Mouse (Mus musculus) spleen, embryonic (tissue): ENCODE data around the gene Hhatl.

Experiments used
- CTCF ChIA-PET: fragments of 350-600 bp; sonication (Branson Sonifier 250); formaldehyde crosslinking; loops from one replicate; lab custom pipeline; 2022; lab: Charles Lee

The Hhatl gene

GRCm38 (mm10) chr9:121791757-121792521 is at the start of gene Hhatl:
Gene Hhatl (minus strand): TSS chr9:121792507.
- CTCF ChIA-PET, result no interaction called here

GRCm38 (mm10) chr9:121839622-121839965 is 47.3 kb upstream of the Hhatl start:
- CTCF ChIA-PET, result no interaction called here

GRCm38 (mm10) chr9:121838829-121839621 is 46.7 kb upstream of the Hhatl start, which contains the start of gene Ccdc13:
Gene Ccdc13 (minus strand): TSS chr9:121839461.
- CTCF ChIA-PET, result no interaction called here

GRCm38 (mm10) chr9:121838008-121838407 is 45.7 kb upstream of the Hhatl start:
- CTCF ChIA-PET, result no interaction called here

DNA sequence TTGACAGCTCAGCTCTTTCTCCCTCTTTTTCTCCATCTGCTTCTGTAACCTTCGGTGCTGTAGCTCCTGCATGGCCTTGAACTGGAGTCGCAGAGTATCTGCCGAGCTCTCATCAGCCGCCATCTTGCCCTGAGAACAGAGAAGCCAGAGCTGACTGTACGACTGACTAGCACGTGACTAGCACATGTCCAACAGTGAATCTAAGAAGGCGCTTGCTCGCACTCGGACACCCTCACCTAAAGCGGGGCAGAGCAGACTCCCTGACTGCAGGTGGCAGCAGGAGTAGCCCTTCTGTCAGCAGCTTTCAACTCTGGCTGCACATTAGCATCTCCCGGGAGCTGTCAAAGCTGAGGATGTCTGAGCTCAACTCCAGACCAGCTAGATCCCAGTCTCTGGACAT is 41.5 kb upstream of the Hhatl start:
- CTCF ChIA-PET, result no interaction called here

- CTCF ChIA-PET, result no interaction called here
Measured at GRCm38 (mm10) chr9:121830956-121831293, 38.6 kb upstream of the Hhatl start.

DNA sequence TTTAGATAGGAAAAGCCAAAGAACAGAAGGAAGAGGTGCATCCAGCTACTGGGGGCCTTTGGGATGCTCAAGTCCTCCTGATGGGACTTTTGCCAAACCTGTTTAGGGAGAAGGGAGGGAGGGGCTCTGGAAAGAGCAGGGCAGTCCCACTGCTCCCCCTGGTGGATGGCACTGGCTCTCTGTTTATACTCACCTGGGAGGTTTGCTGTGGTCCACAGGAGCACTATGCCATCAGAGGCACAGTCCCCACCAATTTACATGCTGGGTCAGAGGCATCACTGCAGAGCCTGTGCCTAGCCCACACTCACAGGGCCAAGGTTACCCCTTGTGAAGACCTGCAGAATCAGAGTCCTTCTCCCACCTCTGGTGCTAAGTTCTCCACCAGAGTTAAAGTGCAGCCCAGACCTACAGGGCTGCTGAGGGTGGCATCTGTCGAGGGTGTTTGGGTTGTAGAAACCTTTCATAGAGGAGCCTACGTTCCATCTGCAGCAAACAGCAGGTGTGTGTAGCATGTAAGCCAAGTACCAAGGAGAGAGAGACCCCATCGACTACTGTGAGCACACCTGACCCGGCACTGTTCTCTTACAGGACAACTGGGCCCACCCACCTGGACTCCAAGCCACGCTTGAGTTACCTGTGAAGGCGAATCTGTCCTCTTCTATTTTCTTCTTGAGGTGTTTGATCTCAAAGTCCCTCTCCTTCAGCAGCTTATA is 38.1 kb upstream of the Hhatl start:
- CTCF ChIA-PET, result no interaction called here

- CTCF ChIA-PET, result no interaction called here
Measured at GRCm38 (mm10) chr9:121829270-121829992, 37.1 kb upstream of the Hhatl start.

DNA sequence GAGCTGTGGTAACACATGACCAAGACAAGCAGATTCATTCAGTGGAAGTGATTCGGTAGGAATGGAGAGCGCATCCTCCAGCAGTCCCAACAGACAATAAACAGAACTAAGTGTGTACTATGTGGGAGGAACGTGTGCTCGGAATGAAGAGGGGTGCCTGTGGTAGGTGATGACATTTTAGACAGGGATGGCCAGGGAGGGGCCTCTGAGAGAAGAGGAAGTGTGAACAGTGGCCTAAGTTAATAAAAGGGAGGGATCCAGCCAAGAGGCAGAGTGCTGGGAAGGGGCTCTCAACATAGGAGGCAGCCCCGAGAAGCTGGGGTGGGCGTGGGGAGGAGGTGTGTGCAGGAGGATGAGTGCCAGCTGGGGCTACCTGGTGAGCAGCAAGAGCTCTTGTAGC is 36.0 kb upstream of the Hhatl start:
- CTCF ChIA-PET, result interaction anchor here (0.7 kb wide), 1 partner anchor 172 kb away, joined by 3 read pairs; no protein-coding TSS in a partner anchor

DNA sequence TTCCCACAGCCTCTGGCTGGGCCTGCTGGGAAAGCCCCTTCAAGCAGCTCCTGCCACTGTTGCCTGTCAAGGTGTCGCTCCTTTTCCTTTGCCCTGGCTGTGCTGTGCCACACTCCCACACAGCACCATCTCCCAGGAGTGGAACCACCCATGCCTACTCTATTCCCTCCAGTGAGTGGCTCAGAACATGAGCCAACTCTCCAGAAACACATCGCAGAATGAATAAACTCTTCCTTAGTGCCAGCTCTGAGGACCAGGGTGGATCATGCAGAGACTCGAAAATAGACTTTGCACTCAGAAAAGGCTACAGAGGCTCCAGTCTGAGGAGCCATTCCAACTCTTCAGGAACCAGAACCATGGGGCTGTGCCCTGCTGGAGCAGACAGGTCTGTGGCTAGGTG is 34.0 kb upstream of the Hhatl start:
- CTCF ChIA-PET, result no interaction called here

DNA sequence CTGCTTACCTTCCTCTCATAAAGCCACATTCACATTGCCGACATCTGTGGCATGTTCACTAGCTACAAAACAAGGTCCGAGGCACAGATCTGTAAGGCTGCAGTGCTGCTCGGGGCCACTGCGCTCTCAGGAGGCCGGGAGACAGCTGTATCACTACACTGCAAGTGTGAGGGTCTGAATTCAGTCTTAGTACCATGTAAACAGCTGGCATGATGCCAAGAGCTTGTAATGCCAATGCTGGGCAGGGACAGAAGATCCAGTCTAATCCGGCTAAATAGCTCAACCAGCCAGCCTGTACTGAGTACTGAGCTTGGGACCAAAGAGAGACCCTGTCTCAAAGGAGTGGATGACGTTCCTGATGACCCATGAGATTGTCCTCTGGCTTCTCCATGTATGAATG is 31.7 kb upstream of the Hhatl start:
- CTCF ChIA-PET, result no interaction called here

DNA sequence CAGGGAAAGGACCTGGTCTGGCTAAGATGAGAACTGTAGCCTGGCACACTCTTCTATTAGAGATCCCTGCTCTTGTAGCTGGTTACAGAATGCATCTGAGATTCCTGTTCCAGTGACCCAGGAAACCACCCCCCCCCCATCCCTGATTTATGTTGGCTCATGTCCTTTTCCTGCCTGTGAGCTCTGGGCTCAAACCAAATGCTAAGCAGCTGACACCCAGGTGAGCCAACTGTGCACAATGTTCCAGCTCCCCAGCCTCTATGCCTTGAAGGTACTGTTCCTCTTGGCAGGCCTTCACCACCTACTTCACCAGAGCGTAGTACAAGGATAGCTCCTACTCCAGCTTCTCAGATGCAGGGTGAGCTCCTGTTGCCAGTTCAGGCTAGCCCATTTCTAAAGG is 30.7 kb upstream of the Hhatl start:
- CTCF ChIA-PET, result no interaction called here

DNA sequence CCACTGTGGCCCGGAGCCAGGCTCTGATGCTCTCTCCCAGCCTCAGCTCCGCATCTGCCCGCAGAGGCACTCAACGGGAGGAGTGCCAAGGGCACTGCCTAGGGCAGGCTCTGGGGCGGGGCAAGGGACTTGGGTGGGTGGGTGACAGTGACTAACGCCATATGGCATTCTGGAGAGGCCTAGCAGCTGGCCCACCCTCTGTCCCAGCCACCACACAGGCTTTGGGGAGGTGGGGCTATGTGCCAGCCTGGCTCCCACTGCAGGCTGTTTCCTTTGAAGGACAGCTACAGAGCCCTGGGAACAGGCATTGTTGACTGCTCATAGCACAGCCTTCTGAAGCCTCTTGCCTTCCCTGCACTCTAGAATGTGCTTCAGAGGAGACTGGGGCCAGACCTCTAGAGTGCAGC is 30.3 kb upstream of the Hhatl start:
- CTCF ChIA-PET, result no interaction called here

GRCm38 (mm10) chr9:121820765-121821164 is 28.5 kb upstream of the Hhatl start:
- CTCF ChIA-PET, result no interaction called here

DNA sequence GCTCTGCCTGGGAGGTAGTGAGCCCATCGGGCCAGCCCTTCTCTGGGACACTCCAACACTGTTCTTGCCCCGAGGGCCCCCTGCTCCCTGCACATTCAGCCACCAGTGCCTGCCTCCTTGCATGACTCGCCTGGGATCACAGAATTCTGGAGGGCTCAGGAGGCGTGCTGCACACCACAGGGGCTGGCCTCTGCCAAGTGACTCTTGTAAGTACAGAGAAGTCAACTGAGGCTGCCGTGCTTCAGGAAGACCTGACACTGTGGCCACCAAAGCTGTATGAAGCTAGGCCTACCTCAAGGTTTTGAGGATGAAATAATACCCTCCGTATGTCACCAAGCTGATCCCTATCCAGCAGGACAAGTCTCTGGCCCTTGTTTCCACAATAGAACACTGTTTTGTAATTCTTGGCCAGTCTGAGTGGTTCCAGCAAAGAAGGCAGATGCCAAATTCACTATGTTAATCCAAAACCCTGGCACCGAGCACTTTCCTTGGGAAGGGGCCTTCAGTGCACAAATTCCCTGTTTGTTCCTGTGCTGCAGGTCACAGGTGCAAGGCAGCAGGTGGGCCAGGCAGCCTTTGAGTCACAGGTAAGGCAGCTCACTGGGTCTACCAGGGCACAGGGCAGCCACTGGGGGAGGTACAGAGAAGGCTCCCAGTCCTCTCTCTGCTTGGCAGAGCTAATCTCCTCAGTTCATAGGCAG is 27.6 kb upstream of the Hhatl start:
- CTCF ChIA-PET, result no interaction called here

DNA sequence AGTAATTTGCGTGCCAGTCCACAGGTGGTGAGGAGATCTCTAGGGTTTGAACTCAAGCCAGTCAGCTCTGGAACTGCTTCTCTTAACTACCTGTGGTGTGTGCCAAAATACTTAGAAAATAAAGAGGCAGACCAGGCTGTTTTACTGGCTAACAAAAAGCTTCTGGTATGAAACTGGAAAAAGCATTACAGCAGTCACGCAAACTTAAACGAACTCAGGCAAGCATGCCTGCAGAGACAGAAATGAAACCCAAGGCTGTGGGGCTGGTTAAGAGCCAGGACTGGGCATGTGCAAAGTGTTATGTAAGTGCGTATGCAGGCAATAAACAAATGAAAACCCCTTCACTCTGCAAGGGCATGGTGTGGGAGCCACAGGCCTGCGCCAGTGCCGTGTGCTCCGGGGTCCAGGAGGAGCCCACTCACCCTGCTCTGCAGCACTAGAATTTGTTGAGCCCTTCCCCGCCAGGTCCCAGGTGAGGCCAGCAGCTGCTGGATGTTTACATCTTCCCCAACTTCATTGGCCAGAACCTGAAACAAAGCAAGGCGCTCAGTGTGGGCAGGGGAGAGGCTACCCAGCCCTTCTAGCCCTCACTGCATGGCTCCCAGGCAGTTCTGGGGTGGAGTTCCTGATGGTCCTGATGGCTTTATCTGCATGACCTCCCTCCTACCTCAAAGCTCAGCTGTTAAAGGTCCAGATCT is 26.9 kb upstream of the Hhatl start:
- CTCF ChIA-PET, result no interaction called here

DNA sequence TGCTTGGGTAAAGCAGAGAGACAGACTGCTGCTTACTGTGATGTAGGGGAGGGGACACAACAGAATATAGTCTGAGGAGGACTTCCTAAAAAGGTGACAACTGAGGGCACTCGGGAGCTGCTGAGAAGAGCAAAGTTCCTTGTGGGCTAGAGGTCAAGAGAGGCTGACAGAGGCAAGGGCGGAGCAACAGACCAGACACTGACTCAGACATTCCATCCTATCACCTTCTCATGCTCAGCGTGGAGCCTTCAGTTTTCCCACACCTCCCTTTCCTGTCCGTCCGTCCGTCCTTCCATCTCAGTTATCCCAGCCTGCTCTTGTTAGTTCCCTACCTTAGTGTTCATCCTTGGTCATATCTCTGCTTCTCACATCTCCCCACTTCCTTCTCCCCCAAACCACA is 22.9 kb upstream of the Hhatl start:
- CTCF ChIA-PET, result no interaction called here

- CTCF ChIA-PET, result no interaction called here
Measured at GRCm38 (mm10) chr9:121810081-121810821, 17.9 kb upstream of the Hhatl start.

- CTCF ChIA-PET, result no interaction called here
Measured at GRCm38 (mm10) chr9:121808511-121808910, 16.2 kb upstream of the Hhatl start.

DNA sequence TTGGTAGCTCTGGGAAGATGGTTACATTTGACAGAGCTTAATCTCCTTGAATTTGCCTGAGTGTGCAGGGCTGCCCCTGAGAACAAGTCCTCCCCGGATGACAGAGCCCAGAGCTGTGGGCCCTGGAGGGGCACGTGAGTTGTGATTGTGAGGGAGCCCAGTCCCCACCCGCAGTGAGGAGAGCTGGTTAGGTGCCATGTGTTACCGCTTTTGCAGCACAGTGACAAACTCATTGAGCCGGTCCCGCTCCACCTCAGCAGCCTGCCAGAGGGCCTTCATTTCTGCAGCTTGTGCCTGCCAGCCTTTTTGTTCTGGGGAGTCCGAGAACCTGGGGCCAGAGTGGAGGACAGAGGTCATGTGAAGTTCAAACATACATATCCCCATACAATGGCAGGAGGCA is 15.6 kb upstream of the Hhatl start:
- CTCF ChIA-PET, result no interaction called here
